Mouse (Mus musculus) erythroblast, adult 5-6 weeks (primary cell): ENCODE data around the gene Cradd. TPM values are rescaled to one million over a fixed set of nuclear protein-coding genes. Genes with fewer than 3 reads are reported as not detected.

ENCODE experiments used
- ATAC-seq: replicated peaks from 2 replicates; pipeline ENCODE4 v1.8.0; 2016; ENCODE audit warnings: moderate number of reproducible peaks, mild to moderate bottlenecking, moderate TSS enrichment, inconsistent platforms; ENCODE audit not compliant: poor library complexity, low FRiP score, severe bottlenecking
- total RNA-seq, 2 experiments: library from RNA; stranded (forward) in 1 of 2; stranded (reverse) in 1 of 2; fragments of 150-400 nt in 1 of 2; fragments of 200-764, 138-1000 nt in 1 of 2; gene quantifications; 2 replicates each; pipeline versions ENCODE4 v1.2.3 to v1.2.4; 2015 to 2017; ENCODE audit warnings: low replicate concordance in 2 of 2

Cradd gene
- total RNA-seq, 2 experiments from 2014 or later, result 0.09 to 7.1 TPM

GRCm38 (mm10) chr10:95283434-95283833 lies 40.5 kb downstream of the Cradd start:
- no peak for ATAC-seq

GRCm38 (mm10) chr10:95281996-95282395 lies 41.9 kb downstream of the Cradd start:
- no peak for ATAC-seq

- ATAC-seq, result no peak
Observed at GRCm38 (mm10) chr10:95281466-95281990, 42.4 kb downstream of the Cradd start.

GRCm38 (mm10) chr10:95280327-95280726 lies 43.6 kb downstream of the Cradd start:
- no peak for ATAC-seq

- ATAC-seq, result no peak
Observed at GRCm38 (mm10) chr10:95279459-95279858, 44.5 kb downstream of the Cradd start.

- no peak for ATAC-seq
Observed at GRCm38 (mm10) chr10:95278085-95278484, 45.8 kb downstream of the Cradd start.

- no peak for ATAC-seq
Observed at GRCm38 (mm10) chr10:95275488-95275887, 48.4 kb downstream of the Cradd start.

- ATAC-seq, result no peak
Observed at GRCm38 (mm10) chr10:95273226-95273625, 50.7 kb downstream of the Cradd start.

GRCm38 (mm10) chr10:95269151-95269550 lies 54.8 kb downstream of the Cradd start:
- ATAC-seq, result no peak

- no peak for ATAC-seq
Observed at GRCm38 (mm10) chr10:95268366-95268765, 55.6 kb downstream of the Cradd start.

GRCm38 (mm10) chr10:95266983-95267382 lies 57.0 kb downstream of the Cradd start:
- ATAC-seq, result no peak

- ATAC-seq, result no peak
Observed at GRCm38 (mm10) chr10:95266041-95266762, 57.7 kb downstream of the Cradd start.

- ATAC-seq, result no peak
Observed at GRCm38 (mm10) chr10:95265576-95265975, 58.4 kb downstream of the Cradd start.

- ATAC-seq, result no peak
Observed at GRCm38 (mm10) chr10:95264485-95265321, 59.2 kb downstream of the Cradd start.

- no peak for ATAC-seq
Observed at GRCm38 (mm10) chr10:95262388-95262787, 61.5 kb downstream of the Cradd start.

- no peak for ATAC-seq
Observed at GRCm38 (mm10) chr10:95261279-95261678, 62.7 kb downstream of the Cradd start.

- ATAC-seq, result no peak
Observed at GRCm38 (mm10) chr10:95260420-95260819, 63.5 kb downstream of the Cradd start.

- ATAC-seq, result no peak
Observed at GRCm38 (mm10) chr10:95258471-95259155, 65.3 kb downstream of the Cradd start.

- ATAC-seq, result no peak
Observed at GRCm38 (mm10) chr10:95257979-95258378, 66.0 kb downstream of the Cradd start.

GRCm38 (mm10) chr10:95256095-95256494 lies 67.8 kb downstream of the Cradd start:
- ATAC-seq, result no peak
